Mouse (Mus musculus): ENCODE results near the gene Kpna6. TPM values are rescaled to one million over a fixed set of nuclear protein-coding genes. Genes with fewer than 3 reads are reported as not detected.
"Not testable (repeated sequence)": the region's sequence is repeated elsewhere in the genome, so short reads cannot be mapped to it uniquely, and the experiment has no call there.

The Kpna6 gene
- 16.4 and 16.5 TPM in 2 replicates for polyA plus RNA-seq (2015; fragmentation: Nextera tagmentation; extraction: Ambion mirVana)

- Histone ChIP-seq H3K4me2 (peak within 1 kb of the TSS; percentile 76), H3K36me3 (peaks cover 10% of the 10 kb centered on the region), H3K4me1 (peaks cover 16% of the 10 kb centered on the region), H3K27ac (peak within 1 kb of the TSS; percentile 95), H3K9ac (peak within 1 kb of the TSS; percentile 96), H3K9me3 (no peaks in the 10 kb centered on the region), H3K4me3 (peak within 1 kb of the TSS; percentile 75), H3K27me3 (no peaks in the 10 kb centered on the region)
- WGBS: under 1% methylated on average over 65 of the region's 65 CpGs
- peak; percentile 87 for ATAC-seq (ENCODE audit: borderline replicate concordance, extremely low read depth, low FRiP score, low TSS enrichment)
These were observed at the start of gene Kpna6 for GRCm38 (mm10) chr4:129672083-129672877. Kpna6 (minus strand) TSS chr4:129672767.

GRCm38 (mm10) chr4:129716310-129716709 is 43.7 kb upstream of the Kpna6 start:
- no peak overlapping the region for H3K4me2 ChIP-seq

DNA sequence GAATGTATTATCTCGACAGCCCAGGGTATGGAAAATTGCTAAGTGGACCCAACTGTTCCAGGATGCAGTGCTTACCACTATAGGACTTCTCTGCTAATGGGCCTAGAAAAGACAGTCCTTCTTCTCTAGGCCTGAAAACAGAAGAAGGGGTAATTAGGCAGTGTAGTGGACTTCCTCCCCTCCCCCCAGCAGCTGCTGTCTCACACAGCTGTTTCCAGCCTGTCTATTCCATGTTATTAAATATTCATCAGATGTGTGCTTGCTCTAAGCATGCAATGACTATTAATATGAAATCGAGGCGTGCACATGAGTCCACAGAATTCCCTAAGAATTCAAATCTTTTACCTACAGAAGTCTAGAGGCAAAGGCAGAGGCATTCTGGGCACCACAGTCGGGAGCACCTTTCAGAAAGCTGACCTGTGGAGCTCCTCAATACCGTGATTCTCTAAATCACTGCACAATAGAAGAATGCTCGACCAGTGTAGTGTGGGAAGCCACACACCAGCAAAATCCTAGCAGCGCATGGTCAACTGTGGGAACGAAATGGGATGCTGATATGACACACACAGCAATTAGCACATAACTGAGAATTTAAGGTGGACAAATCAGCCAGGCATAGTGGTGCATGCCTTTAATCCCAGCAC is 37.0 kb upstream of the Kpna6 start:
- Histone ChIP-seq H3K9me3 (no peaks in the 10 kb centered on the region), H3K9ac (no peak overlapping the region), H3K4me2 (no peak overlapping the region), H3K36me3 (peaks cover 88% of the 10 kb centered on the region), H3K27ac (no peak overlapping the region), H3K4me3 (no peak overlapping the region), H3K27me3 (no peaks in the 10 kb centered on the region), H3K4me1 (no peaks in the 10 kb centered on the region)
- ATAC-seq (ENCODE audit: borderline replicate concordance, extremely low read depth, low FRiP score, low TSS enrichment): no peak
- WGBS: 85% methylated on average over 8 of the region's 8 CpGs

More at GRCm38 (mm10) chr4:129716310-129716709, 43.7 kb upstream of the Kpna6 start:
- Histone ChIP-seq H3K27me3 (no peaks in the 10 kb centered on the region), H3K36me3 (peaks cover 83% of the 10 kb centered on the region), H3K9ac (no peak overlapping the region), H3K9me3 (no peaks in the 10 kb centered on the region), H3K27ac (no peak overlapping the region), H3K4me3 (no peak overlapping the region), H3K4me1 (no peaks in the 10 kb centered on the region)
- ATAC-seq (ENCODE audit: borderline replicate concordance, extremely low read depth, low FRiP score, low TSS enrichment): no peak
- WGBS: 85% methylated on average over 9 of the region's 9 CpGs

- Histone ChIP-seq H3K36me3 (peaks cover 78% of the 10 kb centered on the region), H3K27ac (no peak overlapping the region), H3K4me1 (peaks cover 20% of the 10 kb centered on the region), H3K27me3 (no peaks in the 10 kb centered on the region), H3K9ac (no peak overlapping the region), H3K4me2 (no peak overlapping the region), H3K4me3 (no peak overlapping the region), H3K9me3 (no peaks in the 10 kb centered on the region)
- no peak for ATAC-seq (ENCODE audit: borderline replicate concordance, extremely low read depth, low FRiP score, low TSS enrichment)
- 64% methylated on average over 3 of the region's 3 CpGs for WGBS
These were observed 34.2 kb upstream of the Kpna6 start for GRCm38 (mm10) chr4:129706750-129707149.

GRCm38 (mm10) chr4:129702454-129702853 is 29.9 kb upstream of the Kpna6 start:
- H3K27me3 ChIP-seq: no peaks in the 10 kb centered on the region
- H3K4me2 ChIP-seq: 0 out of 2 replicates have a peak overlapping the region, but pooled peaks have one; percentile 18
- H3K9ac ChIP-seq: no peak overlapping the region
- peak; percentile 83 for ATAC-seq (ENCODE audit: borderline replicate concordance, extremely low read depth, low FRiP score, low TSS enrichment)
- 4% methylated on average over 11 of the region's 11 CpGs for WGBS
- no peak overlapping the region for H3K4me3 ChIP-seq
- H3K9me3 ChIP-seq: no peaks in the 10 kb centered on the region
- peaks cover 37% of the 10 kb centered on the region for H3K36me3 ChIP-seq
- peak overlapping the region; percentile 57 for H3K27ac ChIP-seq
- peaks cover 26% of the 10 kb centered on the region for H3K4me1 ChIP-seq

DNA sequence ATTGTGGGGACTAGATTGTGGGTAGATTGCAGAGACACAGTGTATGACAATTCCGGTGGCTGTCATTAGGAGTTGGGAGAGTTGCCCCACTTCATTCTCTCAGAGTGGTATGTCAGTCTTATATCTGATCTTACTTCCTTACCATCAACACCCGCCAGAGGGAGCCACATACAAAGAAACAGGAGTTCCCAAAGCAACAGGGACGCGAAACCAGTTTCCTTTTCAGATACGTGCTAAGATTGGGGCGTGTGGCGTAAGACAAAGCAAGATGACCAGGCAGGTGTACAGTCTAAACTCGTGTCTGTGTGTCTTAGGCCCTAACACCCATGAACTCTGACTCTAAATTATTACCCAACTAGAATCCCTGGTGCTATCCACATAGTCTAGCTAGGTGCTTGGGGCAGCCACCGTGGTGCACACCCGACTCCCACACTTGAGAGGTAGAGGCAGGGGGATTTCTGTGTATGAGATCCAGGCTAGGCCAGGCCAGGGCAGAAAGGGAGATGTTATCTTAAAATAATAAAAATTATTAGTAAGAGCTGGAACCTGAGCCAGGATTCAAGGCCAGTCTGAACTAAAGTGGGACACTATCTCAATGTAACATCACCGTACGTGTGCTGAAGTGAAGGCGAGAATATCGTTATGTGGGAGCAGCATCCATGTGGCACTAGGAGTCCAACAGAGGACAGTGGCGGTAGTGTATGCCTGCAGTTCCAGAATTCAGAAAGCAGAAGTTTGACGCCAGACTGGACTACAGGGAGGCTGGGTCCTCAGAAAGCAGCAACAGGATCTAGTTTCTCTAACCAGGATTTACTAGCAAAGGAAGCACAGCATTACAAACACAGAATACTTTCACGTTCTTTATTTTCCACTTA is 29.2 kb upstream of the Kpna6 start:
- peaks cover 34% of the 10 kb centered on the region for H3K36me3 ChIP-seq
- no peak overlapping the region for H3K4me3 ChIP-seq
- H3K27me3 ChIP-seq: no peaks in the 10 kb centered on the region
- 47% methylated on average over 17 of the region's 17 CpGs for WGBS
- 0 out of 2 replicates have a peak, but pooled peaks have one; percentile 3 for ATAC-seq (ENCODE audit: borderline replicate concordance, extremely low read depth, low FRiP score, low TSS enrichment)
- H3K4me2 ChIP-seq: peak overlapping the region; percentile 18
- H3K9ac ChIP-seq: no peak overlapping the region
- H3K27ac ChIP-seq: peak overlapping the region; percentile 57
- peaks cover 29% of the 10 kb centered on the region for H3K4me1 ChIP-seq
- H3K9me3 ChIP-seq: no peaks in the 10 kb centered on the region

DNA sequence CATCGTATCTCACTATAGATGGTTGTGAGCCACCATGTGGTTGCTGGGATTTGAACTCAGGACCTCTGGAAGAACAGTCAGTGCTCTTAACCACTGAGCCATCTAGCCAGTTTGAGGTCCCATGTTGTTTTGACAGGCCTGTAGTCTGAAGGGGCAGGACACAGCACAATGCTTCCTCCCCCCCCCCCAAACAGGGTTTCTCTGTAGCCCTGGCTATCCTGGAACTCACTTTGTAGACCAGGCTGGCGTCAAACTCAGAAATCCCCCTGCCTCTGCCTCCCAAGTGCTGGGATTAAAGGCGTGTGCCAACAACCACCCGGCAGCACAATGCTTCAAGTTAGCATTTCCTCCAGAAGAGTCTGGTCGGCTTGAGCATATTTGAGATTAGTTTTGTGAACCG is 28.1 kb upstream of the Kpna6 start:
- H3K4me3 ChIP-seq; H3K27me3 ChIP-seq; ATAC-seq (ENCODE audit: borderline replicate concordance, extremely low read depth, low FRiP score, low TSS enrichment); H3K9ac ChIP-seq; H3K27ac ChIP-seq; H3K9me3 ChIP-seq; H3K4me2 ChIP-seq: not testable (repeated sequence)
- H3K4me1 ChIP-seq: peaks cover 34% of the 10 kb centered on the region
- 85% methylated on average over 6 of the region's 6 CpGs for WGBS
- H3K36me3 ChIP-seq: peaks cover 23% of the 10 kb centered on the region

- Histone ChIP-seq H3K9me3 (no peaks in the 10 kb centered on the region), H3K4me3 (no peak overlapping the region), H3K27me3 (no peaks in the 10 kb centered on the region), H3K4me2 (no peak overlapping the region), H3K36me3 (peaks cover 19% of the 10 kb centered on the region), H3K27ac (no peak overlapping the region), H3K9ac (no peak overlapping the region), H3K4me1 (peaks cover 38% of the 10 kb centered on the region)
- ATAC-seq (ENCODE audit: borderline replicate concordance, extremely low read depth, low FRiP score, low TSS enrichment): no peak
- WGBS: 54% methylated on average over 1 of the region's 1 CpGs
These were observed 27.6 kb upstream of the Kpna6 start for GRCm38 (mm10) chr4:129700216-129700615.

DNA sequence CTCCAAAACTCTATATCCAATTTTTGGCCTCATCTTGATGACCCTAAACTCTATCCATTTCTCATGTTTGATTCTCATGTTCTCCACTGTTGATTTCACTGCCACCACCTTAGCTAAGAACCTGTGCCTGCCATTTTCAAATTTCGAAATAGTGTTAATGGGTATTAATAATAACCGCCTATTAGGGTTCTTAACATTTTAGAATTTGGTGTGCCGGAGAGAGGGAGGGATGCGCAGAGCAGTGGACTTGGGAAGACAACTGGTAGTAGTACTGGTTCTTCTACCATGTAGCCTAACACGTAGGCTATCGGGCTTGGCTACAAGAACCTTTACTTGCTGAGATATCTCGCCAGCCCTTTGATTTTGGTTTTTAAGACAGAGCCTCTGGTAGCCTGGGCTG is 24.6 kb upstream of the Kpna6 start:
- Histone ChIP-seq H3K9ac (peak overlapping the region; percentile 68), H3K27ac (peak overlapping the region; percentile 83), H3K27me3 (no peaks in the 10 kb centered on the region), H3K4me1 (peaks cover 24% of the 10 kb centered on the region), H3K4me3 (peak overlapping the region; percentile 68), H3K9me3 (no peaks in the 10 kb centered on the region), H3K36me3 (peaks cover 16% of the 10 kb centered on the region), H3K4me2 (peak overlapping the region; percentile 84)
- no peak for ATAC-seq (ENCODE audit: borderline replicate concordance, extremely low read depth, low FRiP score, low TSS enrichment)
- WGBS: 76% methylated on average over 7 of the region's 7 CpGs

DNA sequence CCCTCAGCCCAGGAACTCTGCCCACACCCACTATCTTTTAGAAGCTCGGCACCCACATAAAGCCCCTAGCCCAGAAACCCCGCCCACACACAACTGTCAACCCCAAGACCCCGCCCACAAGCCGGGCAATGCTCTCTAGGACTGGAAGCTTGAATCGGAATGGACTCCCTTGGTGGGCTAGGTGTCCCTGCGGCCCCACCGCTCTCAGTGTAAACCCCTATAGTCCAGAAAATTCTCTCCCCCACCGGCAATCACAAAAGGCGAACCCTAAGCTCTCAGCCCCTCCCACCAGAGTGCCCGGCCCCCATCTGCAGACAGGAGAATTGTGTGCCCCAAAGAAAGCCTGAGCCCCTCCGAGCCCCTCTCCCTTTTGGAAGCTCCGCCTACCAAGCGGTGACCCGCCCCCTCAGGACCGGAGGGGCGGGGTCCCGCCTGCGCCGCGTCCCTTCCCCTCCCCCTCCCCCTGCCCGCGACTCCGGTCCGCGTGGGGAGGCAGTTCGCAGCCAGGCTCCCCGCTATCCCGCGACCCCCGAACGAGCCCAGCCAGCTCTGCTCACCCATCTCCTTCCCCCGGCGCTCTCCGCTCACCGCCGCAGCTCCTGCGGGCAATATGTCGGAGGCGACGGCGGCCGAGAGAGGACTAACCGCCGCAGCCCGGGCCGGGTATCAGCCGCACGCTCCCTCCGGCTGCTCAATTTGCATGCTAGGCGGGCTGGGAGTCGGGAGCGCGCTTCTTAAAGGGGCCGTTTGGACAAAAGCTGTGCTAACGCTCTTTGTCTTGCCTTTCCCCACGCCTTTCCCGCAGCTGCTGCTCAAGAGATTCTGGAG is 23.8 kb upstream of the Kpna6 start, which contains the start of gene Tmem39b:
TSS of gene Tmem39b (minus strand) at position 681 of the 828 bp plus-strand sequence.
- ATAC-seq (ENCODE audit: borderline replicate concordance, extremely low read depth, low FRiP score, low TSS enrichment): peak; percentile 88
- H3K27me3 ChIP-seq: no peaks in the 10 kb centered on the region
- H3K4me2 ChIP-seq: peak within 1 kb of the TSS; percentile 84
- H3K27ac ChIP-seq: peak within 1 kb of the TSS; percentile 83
- peak within 1 kb of the TSS; percentile 68 for H3K4me3 ChIP-seq
- H3K9me3 ChIP-seq: no peaks in the 10 kb centered on the region
- under 1% methylated on average over 55 of the region's 57 CpGs for WGBS
- H3K36me3 ChIP-seq: peaks cover 24% of the 10 kb centered on the region
- H3K9ac ChIP-seq: peak within 1 kb of the TSS; percentile 68
- peaks cover 18% of the 10 kb centered on the region for H3K4me1 ChIP-seq

GRCm38 (mm10) chr4:129695815-129696157 is 23.2 kb upstream of the Kpna6 start:
- peaks cover 18% of the 10 kb centered on the region for H3K4me1 ChIP-seq
- H3K4me2 ChIP-seq: peak overlapping the region; percentile 84
- 18% methylated on average over 6 of the region's 6 CpGs for WGBS
- H3K9ac ChIP-seq: peak overlapping the region; percentile 68
- H3K27me3 ChIP-seq: no peaks in the 10 kb centered on the region
- peak overlapping the region; percentile 83 for H3K27ac ChIP-seq
- H3K9me3 ChIP-seq: no peaks in the 10 kb centered on the region
- ATAC-seq (ENCODE audit: borderline replicate concordance, extremely low read depth, low FRiP score, low TSS enrichment): no peak
- H3K36me3 ChIP-seq: peaks cover 27% of the 10 kb centered on the region
- peak overlapping the region; percentile 68 for H3K4me3 ChIP-seq

All from lung, embryonic 15.5 days (tissue).